Mouse (Mus musculus) neural tube, embryonic 10.5 days (tissue): ENCODE results near the gene 1700025G04Rik.
A peak's percentile ranks its signal among the peaks of the same experiment; 100 is the strongest.

Experiments
- DNase-seq: peaks from one replicate; pipeline ENCODE4 v3.0.0-alpha.2; 2017; ENCODE audit warnings: low spot score; ENCODE audit errors: extremely low spot score

Gene 1700025G04Rik

DNA sequence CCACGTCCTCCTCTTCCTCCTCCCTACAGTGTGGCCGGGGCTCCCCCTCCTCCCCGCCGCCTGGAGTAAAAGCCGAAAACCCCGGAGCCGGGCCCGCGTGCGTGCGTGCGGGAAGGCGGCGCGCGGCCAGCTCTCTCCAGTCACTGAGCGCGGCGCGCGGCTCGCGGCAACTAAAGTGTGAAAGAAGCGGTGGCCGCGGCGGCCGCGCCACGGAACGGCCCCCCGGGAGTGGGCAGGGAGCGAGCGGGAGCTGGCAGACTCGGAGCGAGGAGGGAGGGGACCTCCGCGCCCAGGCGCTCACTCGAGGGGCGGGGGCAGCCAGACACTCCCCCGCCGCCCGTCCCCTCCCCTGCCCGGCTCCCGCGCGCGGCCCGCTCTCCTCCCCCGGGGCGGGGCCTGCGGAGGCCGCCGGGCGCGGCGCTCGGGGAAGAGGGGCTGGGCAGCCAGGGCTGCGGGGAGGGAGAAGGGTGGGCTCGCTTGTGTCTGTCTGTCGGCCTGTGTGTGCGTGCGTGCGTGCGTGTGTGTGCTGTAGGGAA, at the start of gene 1700025G04Rik:
Gene 1700025G04Rik, minus strand, starts transcription at position 108 of the 536 bp plus-strand sequence.
- DNase-seq, result peak; percentile 84

DNA sequence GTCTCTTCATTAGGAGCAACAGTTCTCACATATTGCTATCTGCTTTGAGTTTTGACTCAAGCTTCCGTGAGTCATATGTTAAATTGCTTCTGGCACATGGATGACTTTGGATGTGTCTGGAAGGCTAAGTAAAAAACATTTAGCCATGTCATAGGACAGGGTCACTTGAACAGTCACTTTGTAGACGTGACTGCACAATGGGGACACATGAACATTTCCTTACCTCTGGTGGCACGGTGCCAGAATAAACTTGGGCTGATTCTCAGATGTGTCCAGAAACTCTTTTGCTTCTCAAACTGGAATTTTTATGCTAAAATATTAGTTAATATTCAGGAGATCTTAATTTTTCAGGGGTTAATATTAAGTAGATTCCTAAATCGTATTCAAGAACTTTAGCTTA, 49.6 kb upstream of the 1700025G04Rik start:
- DNase-seq, result no peak

DNA sequence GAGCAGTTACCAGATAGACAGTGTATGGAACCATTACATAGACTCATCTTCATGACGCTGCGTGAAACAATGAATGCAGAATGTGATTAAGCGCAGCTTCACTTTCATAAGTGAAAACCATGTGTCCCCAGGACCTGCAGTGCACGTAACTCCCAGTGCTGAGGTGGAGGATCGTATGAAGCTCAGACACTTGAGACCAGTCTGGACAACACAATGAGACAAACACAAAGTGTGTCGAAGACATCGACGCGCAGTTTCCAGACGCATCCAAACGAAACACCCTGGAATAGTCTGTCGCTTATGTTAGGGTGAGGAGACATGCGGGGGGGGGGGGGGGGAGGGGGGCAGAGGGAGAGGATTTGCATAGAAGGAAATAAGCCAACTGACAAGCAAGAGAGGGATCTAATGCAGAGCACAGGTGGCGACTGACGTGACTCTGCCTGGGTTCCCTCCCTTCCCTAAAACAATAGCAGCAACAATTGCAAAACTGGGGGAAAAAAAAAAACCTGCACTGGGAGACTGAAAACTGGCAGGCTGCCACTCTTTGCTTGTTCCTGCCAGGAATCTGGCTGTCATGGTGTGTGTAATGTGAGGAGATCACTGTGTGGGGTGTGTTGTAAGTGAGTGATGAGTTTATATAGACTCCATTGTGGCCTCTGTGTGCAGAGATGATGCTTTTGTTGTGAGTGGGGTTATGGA, 40.3 kb upstream of the 1700025G04Rik start:
- DNase-seq, result no peak

DNA sequence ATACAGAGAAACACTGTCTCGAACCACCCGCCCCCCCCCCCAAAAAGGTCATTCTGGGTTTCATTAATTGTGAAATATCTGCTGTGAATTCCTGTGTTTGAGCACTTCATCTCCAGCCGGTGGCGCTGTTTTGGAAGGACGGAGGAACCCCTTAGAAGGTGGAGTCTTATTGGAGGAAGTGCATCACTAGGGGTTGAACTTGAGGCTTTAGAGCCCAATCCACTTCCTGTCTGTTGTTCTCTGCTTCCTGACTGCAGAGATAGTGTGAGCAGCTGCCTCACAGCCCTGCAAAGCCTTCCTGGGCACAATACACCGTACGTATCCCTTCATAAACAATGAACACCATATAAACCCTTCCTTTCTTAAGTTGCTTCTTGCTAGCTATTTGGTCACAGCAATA, 35.5 kb upstream of the 1700025G04Rik start:
- DNase-seq, result no peak

DNA sequence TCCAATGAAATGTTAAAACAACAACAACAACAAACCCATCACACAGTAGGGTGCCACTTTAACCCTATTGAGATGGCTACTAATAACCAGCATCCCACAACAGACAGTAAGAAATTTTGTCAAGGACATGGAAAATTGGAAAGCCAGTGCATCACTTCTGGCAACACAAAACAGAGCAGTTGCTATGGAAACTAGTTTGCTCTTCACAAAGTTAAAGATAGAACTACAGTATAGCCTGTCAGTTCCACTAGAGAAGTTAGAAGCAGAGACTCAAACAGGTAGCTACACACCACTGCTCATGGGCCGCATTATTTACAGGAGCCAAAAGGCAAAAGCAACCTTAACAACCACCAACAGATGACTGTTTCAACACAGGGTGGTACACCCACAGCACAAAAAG, 20.2 kb upstream of the 1700025G04Rik start:
- DNase-seq, result no peak

DNA sequence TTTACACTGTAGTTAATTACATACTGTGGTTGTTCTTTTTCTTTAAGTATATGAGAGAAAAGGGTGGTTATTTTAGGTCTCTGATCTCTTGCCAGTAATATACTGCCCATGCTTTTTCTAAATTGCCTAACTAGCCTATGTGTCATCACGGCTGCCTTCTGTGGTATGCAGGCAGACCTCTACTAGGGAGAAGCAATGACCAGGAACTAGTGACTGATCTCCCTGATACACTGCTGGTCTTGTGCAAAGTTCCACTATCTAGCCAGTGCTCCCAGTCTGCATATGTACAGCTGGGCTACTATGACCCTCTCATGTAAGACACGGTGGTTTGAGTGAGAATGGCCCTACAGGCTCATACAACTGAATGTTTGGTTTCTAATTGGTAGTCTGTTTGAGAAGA, 16.2 kb upstream of the 1700025G04Rik start:
- no peak for DNase-seq

DNA sequence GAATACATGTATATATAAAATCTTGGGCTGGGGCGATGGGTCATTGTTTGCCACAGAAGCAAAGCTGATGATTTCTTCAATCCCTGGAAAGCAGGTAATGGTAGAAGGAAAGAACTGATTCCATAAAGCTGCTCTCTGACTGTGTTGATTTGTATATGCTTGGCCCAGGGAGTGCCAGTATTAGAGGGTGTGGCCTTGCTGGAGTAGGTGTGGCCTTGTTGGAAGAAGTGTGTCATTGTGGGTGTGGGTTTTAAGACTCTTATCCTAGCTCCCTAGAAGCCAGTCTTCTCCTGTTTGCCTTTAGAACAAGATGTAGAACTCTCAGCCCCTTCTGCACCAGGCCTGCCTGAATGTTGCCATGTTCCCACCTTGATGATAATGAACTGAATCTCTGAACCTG, 15.3 kb upstream of the 1700025G04Rik start:
- DNase-seq, result no peak

DNA sequence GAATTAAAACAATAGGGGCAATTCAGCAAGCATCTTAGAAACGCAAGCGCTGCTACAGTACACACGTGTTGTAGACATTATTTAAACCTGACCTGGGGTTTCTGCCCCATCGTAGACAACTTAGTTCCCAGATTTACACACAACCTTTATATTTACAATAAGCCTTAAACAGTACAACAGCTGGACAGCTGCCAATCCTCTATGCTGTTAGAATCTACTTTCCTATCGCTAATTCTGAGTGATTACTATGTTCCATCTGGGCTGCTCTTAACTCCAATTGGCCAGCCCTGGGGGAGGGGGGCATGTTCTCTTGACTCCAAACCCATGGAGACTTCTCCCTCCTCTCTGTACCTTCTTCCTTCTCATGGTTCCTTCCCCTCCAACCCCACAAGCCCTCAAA, 11.8 kb upstream of the 1700025G04Rik start:
- no peak for DNase-seq

DNA sequence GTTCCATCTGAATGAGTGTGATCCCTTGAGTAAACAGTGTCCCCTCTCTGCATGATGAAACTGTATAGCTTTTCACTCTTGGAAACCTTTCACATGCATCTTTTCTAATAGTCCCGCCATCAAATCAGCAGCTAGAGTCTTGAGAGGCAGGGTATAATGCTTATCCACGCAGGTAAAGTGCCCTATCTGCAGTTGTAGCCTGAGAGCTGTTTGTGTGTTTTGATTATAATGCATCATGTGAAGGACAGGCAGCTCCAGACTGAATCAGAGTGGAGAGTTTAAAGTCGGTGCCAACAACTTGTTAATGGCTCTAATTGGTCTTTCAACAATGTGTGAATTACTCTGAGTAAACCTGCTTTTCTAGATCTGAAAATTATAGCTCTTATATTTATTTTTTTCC, 6.1 kb upstream of the 1700025G04Rik start:
- no peak for DNase-seq

DNA sequence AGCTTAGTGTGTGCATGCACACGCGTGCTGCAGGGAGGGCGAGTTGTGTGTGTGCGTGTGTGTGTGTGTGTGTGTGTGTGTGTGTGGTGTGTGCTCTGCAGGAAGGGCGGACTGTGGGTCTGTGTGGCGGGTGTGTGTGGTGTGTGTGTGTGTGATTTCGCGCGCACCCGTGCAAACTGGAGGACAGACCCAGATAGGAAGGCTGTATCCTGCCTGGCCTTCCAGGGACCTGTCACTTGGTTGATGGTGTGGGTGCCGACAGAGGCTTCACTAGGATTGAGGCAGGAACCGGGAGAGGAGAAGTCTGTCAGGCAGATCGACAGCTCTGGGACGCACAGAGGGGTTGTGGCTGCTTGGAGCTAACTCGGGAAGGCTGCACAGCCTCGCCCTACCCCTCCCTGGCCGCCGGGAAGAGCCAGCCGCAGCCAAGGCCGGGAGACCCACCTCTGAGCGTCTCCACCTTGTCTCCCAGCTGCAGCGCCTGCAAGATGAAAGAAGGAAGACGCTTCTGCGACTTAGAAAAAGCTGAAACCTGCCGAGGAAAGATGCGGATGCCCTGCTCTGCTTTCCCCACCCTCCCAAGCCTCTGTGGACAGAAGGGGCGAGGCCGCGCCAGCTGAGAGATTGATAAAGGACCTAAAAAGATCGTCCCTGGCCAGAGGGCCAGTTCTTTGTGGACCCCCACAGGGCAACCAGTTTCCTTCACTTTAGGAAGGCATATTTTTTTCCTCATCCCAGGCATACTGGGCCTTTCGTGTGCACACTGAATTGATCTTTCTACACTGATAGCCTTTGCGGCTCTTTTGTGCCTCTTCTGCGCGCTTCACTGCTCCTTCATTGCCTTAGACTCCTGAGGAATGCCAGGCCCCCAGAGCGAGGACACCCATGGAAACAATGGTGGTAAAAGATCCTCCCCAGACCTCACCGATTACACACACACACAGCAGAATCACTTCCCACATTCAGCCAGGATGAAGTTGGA, 930 bp upstream of the 1700025G04Rik start:
- DNase-seq, result no peak

DNA sequence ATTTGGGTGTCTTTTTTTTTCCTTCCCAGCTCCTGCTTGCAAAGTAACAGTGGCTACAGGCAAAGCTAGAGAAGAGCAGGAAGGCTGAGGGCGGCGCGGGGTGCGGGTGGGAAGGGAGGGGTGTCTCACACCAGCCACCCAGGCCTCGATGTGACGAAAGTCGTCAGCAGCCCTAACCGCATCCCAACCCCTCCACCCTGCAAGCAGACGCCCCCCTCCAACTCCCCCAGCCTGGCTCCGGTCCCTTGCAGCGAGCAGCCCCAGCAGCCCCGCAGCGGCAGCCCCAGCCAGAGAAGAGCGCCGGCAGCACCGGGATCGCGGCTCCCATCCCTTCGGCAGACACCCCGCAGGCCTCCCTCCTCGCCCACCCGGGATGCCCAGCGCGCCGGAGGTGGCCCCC, 399 bp downstream of the 1700025G04Rik start:
- DNase-seq, result peak; percentile 76

DNA sequence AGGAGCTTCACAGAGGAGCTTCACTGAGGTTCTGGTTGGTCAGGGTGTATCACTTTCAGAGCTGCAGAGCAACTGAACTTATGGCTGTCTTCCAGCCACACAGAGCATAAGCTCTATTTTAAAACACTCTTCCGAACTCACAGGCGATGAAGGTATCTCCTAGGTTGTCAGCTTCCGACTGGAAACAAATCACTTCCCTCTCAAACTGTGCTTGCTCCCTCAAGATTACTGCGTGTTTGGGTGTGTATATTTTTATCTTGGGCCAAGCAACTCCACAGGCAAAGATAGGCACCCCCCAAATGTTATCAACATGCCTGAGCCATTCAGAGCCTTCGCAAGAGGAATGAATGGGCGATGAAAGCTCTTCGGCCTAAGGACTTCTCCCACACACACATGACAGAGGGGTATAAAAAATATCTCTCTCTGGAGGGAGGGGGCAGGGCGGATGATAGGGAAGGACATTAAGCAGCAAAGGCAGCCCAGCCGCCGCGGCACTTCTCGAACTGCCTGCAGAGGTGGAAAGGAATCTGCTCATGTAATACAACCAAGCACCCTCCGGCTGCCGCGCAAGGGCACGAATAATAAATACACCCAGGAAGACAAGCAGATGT, 1.0 kb downstream of the 1700025G04Rik start:
- peak; percentile 53 for DNase-seq

DNA sequence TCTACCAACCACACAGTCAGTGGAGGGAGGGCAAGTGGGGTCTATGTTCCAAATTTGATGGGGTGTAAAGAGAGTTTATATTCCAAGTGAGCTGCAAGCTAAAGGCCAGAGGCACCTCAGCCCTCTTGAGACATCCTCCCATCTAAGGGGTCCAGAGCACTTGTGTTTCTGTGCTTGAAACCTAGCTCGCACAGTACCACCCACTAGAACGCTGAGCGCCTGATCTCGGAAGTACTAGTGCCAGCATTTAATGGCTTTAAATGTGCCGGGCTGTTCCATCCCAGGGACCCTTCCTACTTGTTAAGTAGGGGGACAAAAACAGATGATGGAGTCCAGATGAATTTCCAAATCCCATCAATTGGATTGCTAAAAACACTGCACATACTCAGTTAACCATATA, 1.9 kb downstream of the 1700025G04Rik start:
- no peak for DNase-seq

DNA sequence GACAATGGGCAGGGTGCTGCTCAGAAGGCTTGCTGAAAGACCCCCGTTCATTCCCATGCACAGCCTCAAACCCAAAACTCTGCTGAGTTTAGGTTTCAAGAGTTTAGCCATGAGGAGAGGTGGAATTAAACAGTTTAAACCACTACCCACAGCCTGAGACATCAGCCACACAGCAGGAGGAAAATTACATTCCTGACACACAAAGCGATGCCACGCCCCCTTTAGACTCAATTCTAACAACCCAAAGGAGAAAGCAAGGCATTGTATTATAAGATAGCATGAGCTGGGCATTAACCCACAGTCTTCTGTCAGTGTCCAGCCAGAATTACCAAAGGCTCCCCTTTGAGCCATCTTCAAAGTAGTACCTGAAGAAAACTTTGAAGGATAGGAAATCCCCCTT, 3.0 kb downstream of the 1700025G04Rik start:
- no peak for DNase-seq

DNA sequence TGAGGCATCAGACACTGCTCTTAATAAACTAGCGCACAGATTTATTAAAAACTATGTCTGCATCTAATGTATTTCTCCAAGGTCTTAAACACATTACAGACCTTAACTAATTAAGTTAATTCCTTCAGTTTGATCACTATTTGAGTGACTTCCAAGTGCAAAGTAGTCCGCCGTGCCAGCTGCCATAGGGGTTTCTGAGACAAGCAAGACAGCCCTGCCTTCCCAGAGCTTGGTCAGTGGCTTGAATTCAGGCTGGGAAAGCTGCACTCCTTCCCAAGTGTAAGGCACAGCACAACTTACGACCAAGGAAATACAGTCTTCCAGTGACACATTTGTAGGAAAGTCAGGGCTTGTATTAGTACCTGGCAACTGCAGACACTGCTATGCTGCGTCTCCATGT, 4.4 kb downstream of the 1700025G04Rik start:
- DNase-seq, result no peak

DNA sequence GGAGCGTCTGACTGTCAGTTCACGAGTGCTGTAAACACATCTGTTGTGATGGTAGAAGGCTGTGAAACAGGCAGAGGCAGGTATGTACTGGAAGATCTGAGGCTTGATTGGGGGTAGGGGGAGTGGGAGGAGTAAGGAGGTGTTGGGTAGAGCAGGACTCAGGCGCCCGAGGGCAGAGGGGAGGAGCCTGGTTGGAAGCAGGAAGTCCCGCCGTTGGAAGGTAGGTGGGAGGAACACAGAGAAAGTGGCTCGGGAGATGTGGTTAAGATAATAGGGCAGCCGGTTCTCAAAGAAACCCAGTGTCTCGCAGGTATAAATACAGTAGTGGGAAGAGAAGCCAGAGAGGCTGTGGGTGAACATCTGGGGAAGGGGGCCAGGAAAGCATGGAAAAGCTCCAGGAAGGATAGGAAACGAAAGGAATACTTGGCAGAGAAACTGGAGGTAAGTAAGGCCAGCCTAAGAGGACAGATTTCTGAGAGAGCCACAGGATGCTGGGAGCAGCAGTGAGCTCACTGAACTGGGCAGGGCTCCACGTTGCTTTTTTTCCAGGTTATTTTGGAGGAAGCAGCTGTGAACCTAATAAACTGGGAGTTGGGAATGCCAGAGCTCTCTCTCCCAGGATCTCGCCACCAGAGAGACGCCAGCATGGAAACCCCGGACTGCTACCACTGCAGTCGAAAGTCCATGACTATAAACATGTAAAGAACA, 5.1 kb downstream of the 1700025G04Rik start:
- DNase-seq, result no peak

DNA sequence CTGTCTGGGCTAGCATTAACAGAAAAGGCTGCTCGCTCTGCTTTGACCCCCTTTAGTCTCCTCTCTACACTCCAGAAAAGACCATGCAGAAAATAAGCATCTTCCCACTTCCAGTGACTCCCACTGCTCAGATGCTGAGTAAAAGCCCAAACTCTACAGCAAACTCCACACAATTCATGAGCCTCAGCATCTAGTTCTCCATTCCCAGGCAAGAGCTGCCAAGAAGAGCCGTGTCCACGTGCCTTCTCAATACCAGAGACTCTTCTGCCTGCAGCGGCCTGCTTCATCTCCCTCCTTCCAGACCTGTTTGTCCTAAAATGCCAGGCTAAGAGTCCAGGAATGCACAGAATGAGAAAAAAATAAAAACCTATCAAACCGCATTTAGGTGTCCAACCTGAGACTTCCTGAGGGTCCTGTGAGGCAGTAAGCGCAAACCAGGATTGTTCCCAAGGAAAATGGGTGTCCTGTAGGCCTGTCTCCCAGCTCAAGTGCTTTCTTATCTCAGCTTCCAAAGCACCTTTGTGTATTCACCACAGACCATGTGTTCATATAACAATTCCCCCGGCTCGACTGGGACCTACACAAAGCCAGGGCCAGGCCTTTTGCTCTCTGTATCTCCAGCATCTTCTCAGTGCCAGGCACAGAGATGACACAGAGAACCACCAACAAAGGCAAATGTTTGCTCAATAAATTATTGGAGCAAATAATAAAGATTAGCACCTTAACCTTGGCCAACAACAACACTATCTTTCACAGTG, 7.8 kb downstream of the 1700025G04Rik start:
- DNase-seq, result no peak

DNA sequence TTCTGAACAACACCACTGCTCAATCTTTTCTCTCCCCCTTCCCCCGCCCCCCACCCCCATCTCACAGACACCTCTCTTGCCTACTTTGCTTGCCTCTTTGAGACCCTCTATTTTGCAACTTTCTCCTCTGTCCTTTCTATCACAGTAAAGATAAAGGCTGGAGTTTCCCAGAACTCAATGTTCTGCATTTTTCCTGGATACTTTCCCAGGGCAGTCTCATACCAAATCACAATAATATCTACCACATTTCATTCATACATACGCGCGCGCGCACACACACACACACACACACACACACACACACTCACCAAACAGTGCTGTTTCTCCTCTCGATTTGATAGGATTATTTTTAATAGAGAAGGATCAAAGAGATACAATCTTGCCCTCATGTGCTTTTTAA, 8.8 kb downstream of the 1700025G04Rik start:
- DNase-seq, result no peak

DNA sequence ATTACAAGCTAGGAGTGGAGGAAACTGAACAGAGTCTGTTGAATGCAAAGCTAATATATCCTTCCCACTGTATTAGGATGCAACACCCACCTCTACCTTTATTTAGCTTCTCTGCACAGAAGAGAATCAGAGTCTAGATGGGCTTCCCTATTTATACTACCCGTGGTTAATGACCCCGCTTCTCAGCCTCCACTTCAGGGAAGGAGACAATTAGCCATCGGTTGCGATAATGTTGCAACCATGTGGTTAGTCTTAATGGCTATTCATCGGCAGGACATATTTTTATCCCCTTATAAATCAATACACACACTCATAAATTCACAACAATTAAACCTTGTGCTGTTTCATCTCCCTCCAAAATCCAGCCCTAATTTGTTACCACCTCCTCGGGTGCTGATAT, 9.7 kb downstream of the 1700025G04Rik start:
- DNase-seq, result no peak

DNA sequence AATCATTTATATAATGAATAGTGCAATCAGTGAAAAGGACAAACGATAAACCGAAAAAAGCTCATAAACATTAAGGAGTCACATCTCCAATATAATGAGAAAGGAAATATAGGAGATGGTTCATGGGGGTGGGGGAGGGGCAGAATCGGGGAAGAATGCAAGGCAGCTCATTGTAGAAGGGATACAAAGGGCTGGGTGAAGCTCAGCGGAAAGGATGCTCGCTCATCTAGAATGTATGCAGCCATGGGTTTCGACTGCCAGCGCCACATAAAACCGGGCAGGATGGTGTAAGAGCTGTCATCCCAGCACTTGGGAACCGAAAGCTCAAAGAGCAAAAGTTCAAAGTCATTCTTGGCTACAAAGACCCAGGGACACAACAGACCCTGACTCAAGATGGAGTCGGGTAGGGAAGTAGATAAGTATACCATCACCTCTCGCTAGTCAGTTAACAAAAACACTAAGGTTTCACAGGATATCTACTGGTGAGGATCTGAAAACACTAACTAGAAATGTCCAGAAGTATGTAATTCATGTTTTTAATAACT, 12.7 kb downstream of the 1700025G04Rik start:
- no peak for DNase-seq
